In genomic region chr14:14120230-14121096, GRCm38 (mm10) we compare ENCODE assay signal across 8 mouse cellular contexts. TPM values are rescaled to one million over a fixed set of nuclear protein-coding genes. Genes with fewer than 3 reads are reported as not detected.
DNase-seq lines count a peak whose midpoint lies in the region; ATAC-seq lines count a peak whose summit lies in the region.

Gene Psmd6 (minus strand): TSS chr14:14120984.

- H3K9me3 ChIP-seq in intestine, embryonic 14.5 days (ENCODE audit: control insufficient read depth, low read length), result no peaks in the 10 kb centered on the region

- DNase-seq in adrenal gland, adult 18-20 months (ENCODE audit: low spot score in 2 of 2), result peak; percentile 94 to 95
- DNase-seq in embryo, embryonic 11 days, result peak; percentile 93
- peak; percentile 84 for DNase-seq in gastrocnemius, postnatal 25 days
- DNase-seq in intestine, embryonic 14.5 days (ENCODE audit: low spot score), result peak; percentile 95
- peak; percentile 92 for DNase-seq in left cerebral cortex, postnatal 14 days (ENCODE audit: low spot score in 2 of 2)
- peak; percentile 87 for DNase-seq in mesoderm, embryonic 11.5 days (ENCODE audit: low read depth, low spot score)
- DNase-seq in right cerebral cortex, postnatal 36 days (ENCODE audit: low spot score in 2 of 2), result peak; percentile 82 to 83
- peak; percentile 84 for DNase-seq in yolk sac, embryonic 10.5 days (ENCODE audit: low spot score)

- no peaks in the 10 kb centered on the region for H3K27me3 ChIP-seq in intestine, embryonic 14.5 days (replicated peaks; ENCODE audit: control insufficient read depth, insufficient read depth, low read length)

- ATAC-seq in intestine, embryonic 14.5 days (replicated peaks; ENCODE audit: low FRiP score, low TSS enrichment, low read depth), result peak; percentile 96

- H3K4me3 ChIP-seq in intestine, embryonic 14.5 days (ENCODE audit: low read depth, low read length), result peak within 1 kb of the TSS; percentile 95

- peaks cover 7% of the 10 kb centered on the region; the same call in 1 of the 2 replicates for H3K4me1 ChIP-seq in intestine, embryonic 14.5 days (replicated peaks; ENCODE audit: control insufficient read depth, insufficient read depth, low read length)

- intact Hi-C loops in left cerebral cortex, postnatal 14 days (cut with DNase I), result loop anchor here (1.0 kb wide), 1 partner anchor 14 kb away; no protein-coding TSS in a partner anchor

- peak within 1 kb of the TSS; percentile 78 for H3K27ac ChIP-seq in intestine, embryonic 14.5 days (ENCODE audit: low read depth)

- WGBS in intestine, embryonic 14.5 days, result under 1% methylated on average over 67 of the region's 68 CpGs

- H3K4me2 ChIP-seq in intestine, embryonic 14.5 days (ENCODE audit: low read length), result peak within 1 kb of the TSS; percentile 84

- peaks cover 36% of the 10 kb centered on the region for H3K36me3 ChIP-seq in intestine, embryonic 14.5 days (ENCODE audit: control insufficient read depth, insufficient read depth, low read length)

- peak within 1 kb of the TSS; percentile 96 for H3K9ac ChIP-seq in intestine, embryonic 14.5 days (ENCODE audit: low read length)

RNA-seq across cellular contexts. Expression of gene Psmd6, which starts in this region (rescaled TPM):
- 100 to 1,000 TPM; 109 to 127 TPM for total RNA-seq in adrenal gland, adult 18-20 months (2021)
- total RNA-seq in gastrocnemius, postnatal 25 days (2021), result 100 to 1,000 TPM; 132 to 135 TPM
- 212 and 232 TPM in 2 replicates for polyA plus RNA-seq in intestine, embryonic 14.5 days (2014; fragmentation: Nextera tagmentation; extraction: Ambion mirVana)
- 100 to 1,000 TPM; 108 to 110 TPM for total RNA-seq in left cerebral cortex, postnatal 14 days (2021)

Comparison
In these comparisons a context has a peak if more than half of its experiments do, and no peak if none do; other contexts are left out.
1. Peak in every context shown above with its lines: DNase-seq, ATAC-seq, H3K4me3 ChIP-seq and H3K27ac ChIP-seq.